Mouse (Mus musculus) left cerebral cortex, adult 11 months (tissue): ENCODE results near the gene Tep1.
"Not testable (repeated sequence)": the region's sequence is repeated elsewhere in the genome, so short reads cannot be mapped to it uniquely, and the experiment has no call there.

Source experiments
- DNase-seq: peaks from one replicate; pipeline ENCODE4 v3.0.0; 2022; ENCODE audit warnings: low spot score

Tep1 gene

GRCm38 (mm10) chr14:50868211-50868610 is 2.1 kb downstream of the Tep1 start:
- no peak for DNase-seq

GRCm38 (mm10) chr14:50866966-50867365 is 3.4 kb downstream of the Tep1 start:
- no peak for DNase-seq

- DNase-seq: not testable (repeated sequence)
Observed at GRCm38 (mm10) chr14:50865005-50865404, 5.4 kb downstream of the Tep1 start.

- DNase-seq: no peak
Observed at GRCm38 (mm10) chr14:50862641-50863040, 7.7 kb downstream of the Tep1 start.

GRCm38 (mm10) chr14:50855788-50856187 is 14.6 kb downstream of the Tep1 start:
- DNase-seq: no peak

GRCm38 (mm10) chr14:50837236-50837635 is 33.1 kb downstream of the Tep1 start:
- no peak for DNase-seq

- DNase-seq: no peak
Observed at GRCm38 (mm10) chr14:50834435-50834834, 35.9 kb downstream of the Tep1 start.

GRCm38 (mm10) chr14:50833964-50834363 is 36.4 kb downstream of the Tep1 start:
- DNase-seq: peak; percentile 14

- no peak for DNase-seq
Observed at GRCm38 (mm10) chr14:50829878-50830277, 40.5 kb downstream of the Tep1 start.

- no peak for DNase-seq
Observed at GRCm38 (mm10) chr14:50826579-50826978, 43.8 kb downstream of the Tep1 start.

GRCm38 (mm10) chr14:50824219-50824618 is 46.1 kb downstream of the Tep1 start:
- no peak for DNase-seq

GRCm38 (mm10) chr14:50823240-50823639 is 47.1 kb downstream of the Tep1 start:
- DNase-seq: no peak

GRCm38 (mm10) chr14:50813060-50813459 is 57.3 kb downstream of the Tep1 start:
- no peak for DNase-seq

- peak; percentile 97 for DNase-seq
Observed at GRCm38 (mm10) chr14:50807487-50808072, 62.8 kb downstream of the Tep1 start, which contains the start of the genes Ccnb1ip1 and Parp2. Gene Ccnb1ip1, minus strand, starts transcription at chr14:50807732. Gene Parp2, plus strand, starts transcription at chr14:50807841.

- DNase-seq: not testable (repeated sequence)
Observed at GRCm38 (mm10) chr14:50806469-50806868, 63.9 kb downstream of the Tep1 start.

GRCm38 (mm10) chr14:50804683-50805082 is 65.7 kb downstream of the Tep1 start:
- DNase-seq: no peak

- DNase-seq: no peak
Observed at GRCm38 (mm10) chr14:50802843-50803562, 67.4 kb downstream of the Tep1 start.

- DNase-seq: no peak
Observed at GRCm38 (mm10) chr14:50802441-50802840, 67.9 kb downstream of the Tep1 start.

- DNase-seq: no peak
Observed at GRCm38 (mm10) chr14:50799502-50800259, 70.7 kb downstream of the Tep1 start.

GRCm38 (mm10) chr14:50798512-50798911 is 71.8 kb downstream of the Tep1 start:
- DNase-seq: no peak

GRCm38 (mm10) chr14:50796464-50796863 is 73.9 kb downstream of the Tep1 start:
- DNase-seq: no peak

- DNase-seq: no peak
Observed at GRCm38 (mm10) chr14:50795965-50796364, 74.4 kb downstream of the Tep1 start.
